Mouse (Mus musculus) midbrain, embryonic 13.5 days (tissue): Measurements from ENCODE around the gene Hpf1. TPM values are rescaled to one million over a fixed set of nuclear protein-coding genes. Genes with fewer than 3 reads are reported as not detected.

Experiments
- ATAC-seq: fragments of 200-750 bp; cut with Nextera tagmentation; 2 replicates; pipeline ENCODE4 v1.8.0; 2017; ENCODE audit warnings: mild to moderate bottlenecking, moderate TSS enrichment, moderate library complexity
- H3K27ac ChIP-seq: fragments of 300-500 bp; sonication (generic); 2 replicates; pipeline ENCODE4 v1.5.1; 2015; ENCODE audit warnings: inconsistent platforms, mild to moderate bottlenecking, moderate library complexity
- H3K27me3 ChIP-seq: fragments of 300-500 bp; sonication (generic); 2 replicates; pipeline ENCODE4 v1.6.1; 2015; ENCODE audit warnings: mild to moderate bottlenecking, inconsistent platforms
- H3K36me3 ChIP-seq: fragments of 300-500 bp; sonication (generic); 2 replicates; pipeline ENCODE4 v1.6.1; 2015; ENCODE audit warnings: mild to moderate bottlenecking, inconsistent platforms
- H3K4me1 ChIP-seq: fragments of 300-500 bp; sonication (generic); replicated peaks from 2 replicates; pipeline ENCODE4 v1.6.1; 2015; ENCODE audit warnings: inconsistent platforms
- H3K4me2 ChIP-seq: fragments of 300-500 bp; sonication (generic); replicated peaks from 2 replicates; pipeline ENCODE4 v1.6.1; 2015; ENCODE audit warnings: moderate library complexity, mild to moderate bottlenecking, inconsistent platforms
- H3K4me3 ChIP-seq: fragments of 300-500 bp; sonication (generic); replicated peaks from 2 replicates; pipeline ENCODE4 v1.5.1; 2015; ENCODE audit warnings: mild to moderate bottlenecking, inconsistent platforms
- H3K9ac ChIP-seq: fragments of 300-500 bp; sonication (generic); replicated peaks from 2 replicates; pipeline ENCODE4 v1.6.1; 2015; ENCODE audit warnings: mild to moderate bottlenecking, inconsistent platforms
- H3K9me3 ChIP-seq: fragments of 300-500 bp; sonication (generic); 2 replicates; pipeline ENCODE4 v1.6.1; 2016; ENCODE audit warnings: mild to moderate bottlenecking, inconsistent platforms
- WGBS: fragments of 180-500 bp; shearing (Covaris S2); methylation state at CpG from one replicate; pipeline ENCODE4 v1.1.7; 2015; 5-methylcytosine and 5-hydroxymethylcytosine counted together
- polyA plus RNA-seq: library from polyadenylated mRNA; unstranded; fragments of >200 nt; fragmentation: Nextera tagmentation; extraction: Ambion mirVana; gene quantifications from 2 replicates; pipeline ENCODE4 v1.2.1, GENCODE M21; 2015

Hpf1 gene
- polyA plus RNA-seq, 1 experiment from 2014 or later = 105 TPM

DNA sequence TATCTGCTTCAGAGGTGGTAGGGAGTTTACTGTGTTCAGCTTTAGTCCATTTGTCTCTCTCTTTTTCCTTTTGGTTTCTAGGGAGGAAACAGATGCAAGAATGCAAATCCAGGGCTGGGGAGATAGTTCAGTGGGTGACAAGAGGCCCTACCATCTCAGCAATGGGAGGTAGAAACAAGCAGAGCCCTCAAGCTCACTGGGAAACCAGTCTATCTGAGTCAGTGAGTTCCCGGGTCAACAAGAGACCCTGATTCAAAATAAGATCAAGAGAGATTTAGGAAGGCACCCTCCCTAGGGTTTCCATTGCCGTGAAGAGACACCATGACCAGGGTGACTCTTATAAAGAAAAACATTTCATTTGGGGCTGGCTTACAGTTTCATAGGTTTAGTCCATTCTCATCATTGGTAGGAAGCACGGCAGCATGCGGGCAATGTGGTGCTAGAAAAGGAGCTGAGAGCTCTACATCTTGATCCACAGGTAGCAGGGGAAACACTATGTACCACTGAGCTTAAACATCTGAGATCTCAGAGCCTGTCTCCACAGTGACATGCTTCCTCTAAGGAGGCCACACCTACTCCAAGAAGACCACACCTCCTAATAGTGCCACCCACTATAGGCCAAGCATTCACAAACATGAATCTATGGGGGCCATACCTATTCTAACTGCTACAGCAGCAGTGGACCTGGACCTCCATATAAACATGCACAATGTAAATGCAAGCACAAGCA, 21.8 kb upstream of the Hpf1 start:
- Histone ChIP-seq H3K4me3 (no peak overlapping the region), H3K27ac (no peak overlapping the region), H3K4me1 (no peaks in the 10 kb centered on the region), H3K9ac (no peak overlapping the region), H3K36me3 (no peaks in the 10 kb centered on the region), H3K9me3 (no peaks in the 10 kb centered on the region), H3K4me2 (no peak overlapping the region), H3K27me3 (no peaks in the 10 kb centered on the region)
- no peak for ATAC-seq
- 87% methylated on average over 4 of the region's 4 CpGs for WGBS

DNA sequence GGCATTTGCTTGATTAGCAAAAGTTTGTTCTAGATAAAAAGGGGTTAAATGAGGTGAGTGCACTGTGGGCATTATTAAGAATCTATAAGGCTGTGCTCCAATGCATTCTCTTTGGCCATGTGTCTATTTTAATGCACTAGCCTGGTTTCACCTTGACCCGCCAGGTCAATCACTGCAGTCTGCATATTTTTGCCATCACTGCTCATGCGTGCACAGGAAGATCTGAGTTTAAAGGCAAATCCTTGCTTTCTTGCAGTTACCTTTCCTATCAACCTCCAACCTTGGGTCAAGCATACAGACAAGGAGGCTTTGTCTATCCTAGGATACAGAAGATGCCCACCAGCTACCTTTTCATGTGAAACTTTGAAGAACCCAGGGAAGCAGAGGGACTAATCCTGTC, 20.5 kb upstream of the Hpf1 start:
- Histone ChIP-seq H3K27ac (no peak overlapping the region), H3K9ac (no peak overlapping the region), H3K27me3 (no peaks in the 10 kb centered on the region), H3K36me3 (no peaks in the 10 kb centered on the region), H3K9me3 (no peaks in the 10 kb centered on the region), H3K4me3 (no peak overlapping the region), H3K4me2 (no peak overlapping the region), H3K4me1 (no peaks in the 10 kb centered on the region)
- ATAC-seq = no peak
- WGBS = 92% methylated on average over 2 of the region's 2 CpGs

DNA sequence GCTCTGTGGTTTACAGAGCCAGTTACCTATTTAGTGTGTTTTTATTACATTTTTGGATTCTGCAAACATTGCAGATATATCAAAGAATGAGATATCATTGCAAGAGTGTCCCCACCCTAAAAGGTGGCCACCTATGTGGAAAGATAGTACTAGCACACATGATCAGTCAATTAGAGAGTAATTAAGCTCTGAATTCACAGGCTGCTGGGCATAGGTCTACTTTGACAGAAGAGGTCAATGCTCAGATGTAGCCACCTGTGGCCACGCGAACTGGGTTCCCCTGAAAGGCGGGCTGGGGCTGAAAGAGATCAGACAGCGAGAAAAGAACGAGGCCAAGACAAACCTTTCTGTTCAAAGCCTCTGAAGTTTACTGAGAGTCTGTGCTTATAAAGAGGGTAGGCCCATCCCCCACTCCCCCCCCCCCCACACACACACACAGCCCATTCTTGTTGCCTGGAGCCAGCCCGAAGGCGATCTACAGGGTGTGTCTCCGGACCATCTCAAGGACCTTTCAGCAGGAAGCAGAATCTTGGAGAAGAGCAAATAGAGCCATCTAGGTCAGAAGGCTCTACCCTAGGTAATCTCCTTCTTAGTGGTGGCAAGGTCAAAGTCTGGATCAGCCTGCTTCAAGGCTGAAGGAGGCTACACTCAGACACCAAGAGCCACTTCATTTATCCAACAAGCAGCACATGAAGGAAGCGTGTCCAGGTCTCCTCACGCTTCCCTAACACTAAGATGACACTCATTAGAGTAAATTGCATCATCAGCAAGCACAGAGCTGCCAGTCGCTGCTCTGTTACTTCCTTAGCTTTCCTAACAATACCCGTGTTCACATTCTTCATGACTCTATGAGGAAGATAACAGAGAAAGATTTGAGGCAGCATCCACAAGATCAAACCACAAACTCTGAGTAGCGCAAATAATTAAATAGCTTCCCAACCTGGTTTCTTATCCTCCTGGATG, 19.7 kb upstream of the Hpf1 start:
- no peak for ATAC-seq
- H3K36me3 ChIP-seq = no peaks in the 10 kb centered on the region
- no peak overlapping the region for H3K9ac ChIP-seq
- H3K27me3 ChIP-seq = no peaks in the 10 kb centered on the region
- H3K4me3 ChIP-seq = no peak overlapping the region
- H3K27ac ChIP-seq = no peak overlapping the region
- no peak overlapping the region for H3K4me2 ChIP-seq
- WGBS = 83% methylated on average over 13 of the region's 13 CpGs
- no peaks in the 10 kb centered on the region for H3K4me1 ChIP-seq
- H3K9me3 ChIP-seq = no peaks in the 10 kb centered on the region

DNA sequence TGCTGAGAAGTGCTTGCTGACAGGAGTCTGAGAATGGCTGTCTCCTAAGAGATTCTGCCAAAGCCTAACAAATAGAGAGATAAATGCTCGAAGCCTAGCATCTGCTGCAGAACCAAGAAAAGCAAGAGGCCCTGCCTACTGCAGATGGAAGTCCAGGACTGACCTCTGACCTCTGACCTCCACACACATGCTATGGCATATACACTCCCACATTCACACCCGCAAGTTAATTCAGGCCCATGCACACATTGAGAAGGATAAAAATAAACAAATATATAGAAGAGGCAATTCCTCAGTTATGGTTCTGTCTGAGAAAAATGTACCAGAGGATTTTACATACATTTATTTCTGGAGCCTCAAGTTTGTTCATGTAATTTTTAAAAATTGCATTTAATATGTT, 11.6 kb upstream of the Hpf1 start:
- Histone ChIP-seq H3K27me3 (no peaks in the 10 kb centered on the region), H3K9ac (no peak overlapping the region), H3K9me3 (no peaks in the 10 kb centered on the region), H3K36me3 (no peaks in the 10 kb centered on the region), H3K4me1 (no peaks in the 10 kb centered on the region), H3K4me3 (no peak overlapping the region), H3K27ac (no peak overlapping the region), H3K4me2 (no peak overlapping the region)
- ATAC-seq = no peak
- WGBS = 83% methylated on average over 2 of the region's 2 CpGs

DNA sequence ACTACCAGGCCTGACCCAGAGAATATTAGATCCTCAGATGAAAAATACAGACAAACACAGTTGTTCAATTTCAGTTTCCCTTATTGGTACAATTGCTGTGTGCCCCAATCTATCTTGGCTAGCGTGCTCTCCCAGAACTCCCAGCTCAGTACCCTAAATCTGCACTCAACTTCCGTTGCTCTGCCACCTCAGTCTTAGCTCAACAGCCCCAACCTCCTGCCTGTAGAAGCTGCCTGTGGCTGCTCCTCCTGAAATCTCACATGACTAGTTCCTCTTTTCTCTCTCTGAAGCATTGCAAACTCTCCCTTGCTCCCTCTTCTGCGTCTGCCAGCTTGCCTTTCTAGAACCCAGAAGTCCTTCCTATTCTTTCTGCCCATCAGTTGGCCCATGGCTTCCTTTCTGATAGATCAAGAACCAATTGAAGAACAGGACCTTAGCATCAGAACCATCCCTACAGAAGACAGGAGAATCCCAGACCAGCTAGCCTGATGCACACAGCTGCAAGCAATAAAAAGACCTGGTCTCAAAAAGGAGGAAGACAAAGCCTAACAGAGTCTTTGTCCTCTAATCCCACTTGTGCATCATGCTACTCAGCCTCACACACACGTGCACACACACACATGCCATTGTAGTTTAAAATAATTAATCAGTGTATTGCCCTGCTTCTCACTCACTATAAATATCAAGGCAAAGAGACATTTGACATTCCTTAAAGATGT, 6.6 kb upstream of the Hpf1 start:
- 69% methylated on average over 4 of the region's 4 CpGs for WGBS
- ATAC-seq = no peak
- Histone ChIP-seq H3K4me2 (no peak overlapping the region), H3K9me3 (no peaks in the 10 kb centered on the region), H3K27me3 (no peaks in the 10 kb centered on the region), H3K36me3 (no peaks in the 10 kb centered on the region), H3K4me1 (no peaks in the 10 kb centered on the region), H3K9ac (no peak overlapping the region), H3K27ac (no peak overlapping the region), H3K4me3 (no peak overlapping the region)

DNA sequence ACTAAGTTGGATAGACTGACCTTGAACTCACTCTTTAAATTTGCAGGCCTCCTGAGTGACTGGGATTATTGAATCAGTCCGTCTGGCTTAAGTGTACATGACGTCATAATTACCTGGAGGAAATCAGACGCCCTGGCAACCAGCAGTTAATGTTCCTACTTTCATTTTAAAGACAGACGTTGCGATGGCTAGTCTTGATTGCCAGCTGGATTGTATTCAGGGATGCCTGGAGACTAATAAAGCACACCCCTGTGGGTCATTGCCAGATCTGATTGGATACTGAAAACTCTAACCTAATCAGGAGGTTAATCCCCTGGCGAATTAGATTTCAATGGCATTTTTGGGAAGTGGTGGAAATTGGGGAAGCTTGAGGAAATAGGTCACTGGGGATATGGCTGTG, 3.5 kb upstream of the Hpf1 start:
- WGBS = 51% methylated on average over 6 of the region's 6 CpGs
- ATAC-seq = no peak
- Histone ChIP-seq H3K36me3 (no peaks in the 10 kb centered on the region), H3K4me1 (peaks cover 11% of the 10 kb centered on the region), H3K27ac (no peak overlapping the region), H3K4me2 (no peak overlapping the region), H3K9me3 (no peaks in the 10 kb centered on the region), H3K9ac (no peak overlapping the region), H3K27me3 (no peaks in the 10 kb centered on the region), H3K4me3 (no peak overlapping the region)

DNA sequence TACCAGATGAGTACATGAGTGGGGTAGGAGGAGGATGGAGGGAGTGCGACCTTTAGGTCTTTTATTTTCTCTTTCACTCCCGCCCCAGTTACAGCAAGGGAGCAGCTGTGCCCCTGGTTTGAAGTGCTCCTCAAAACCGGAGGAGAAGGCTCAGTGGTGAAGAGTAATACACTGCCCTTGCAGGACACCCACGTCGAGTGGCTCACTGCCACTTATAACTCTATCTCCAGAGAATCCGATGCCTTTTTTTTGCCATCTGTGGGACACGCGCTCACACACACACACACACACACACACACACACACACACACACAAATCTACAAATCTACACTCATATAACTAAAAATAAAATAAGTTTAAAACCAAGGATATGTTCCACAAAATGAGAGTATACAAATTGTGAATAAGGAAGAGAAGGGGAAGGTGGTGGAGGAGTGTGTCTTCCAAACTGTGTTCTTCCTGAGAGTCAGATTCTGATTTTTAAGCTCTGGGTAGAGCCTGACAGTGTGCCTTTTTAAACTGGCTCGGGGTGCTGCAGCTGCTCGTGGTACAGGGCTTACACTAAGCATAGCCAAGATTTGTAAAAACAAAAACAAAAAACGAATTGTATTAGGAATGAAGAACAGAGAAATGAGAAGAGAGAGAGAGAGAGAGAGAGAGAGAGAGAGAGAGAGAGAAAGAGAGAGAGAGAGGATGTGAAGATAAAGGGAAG, 931 bp upstream of the Hpf1 start:
- Histone ChIP-seq H3K27ac (no peak overlapping the region), H3K4me2 (peak overlapping the region; percentile 79; the same call in 1 of the 2 replicates), H3K9ac (no peak overlapping the region), H3K4me3 (no peak overlapping the region), H3K36me3 (peaks cover 8% of the 10 kb centered on the region; the same call in 1 of the 2 replicates), H3K27me3 (no peaks in the 10 kb centered on the region), H3K4me1 (peaks cover 24% of the 10 kb centered on the region), H3K9me3 (no peaks in the 10 kb centered on the region)
- WGBS = 85% methylated on average over 11 of the region's 11 CpGs
- ATAC-seq = no peak

DNA sequence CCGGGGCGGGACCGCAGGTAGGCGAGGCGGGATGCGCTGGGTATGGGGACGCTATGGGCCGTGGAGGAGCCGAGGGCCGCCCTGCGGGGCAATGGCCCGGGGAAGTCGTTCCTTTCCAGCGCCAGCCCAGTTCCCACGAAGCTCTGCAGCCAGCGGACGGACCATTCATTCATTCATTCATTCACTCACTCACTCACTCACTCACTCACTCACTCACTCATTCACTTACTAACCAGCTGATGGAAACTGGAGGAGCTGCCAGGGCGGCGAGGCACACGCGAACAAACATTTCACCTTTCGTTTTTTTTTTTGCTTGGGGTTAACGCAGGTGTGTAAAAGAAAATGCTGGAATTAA, 279 bp downstream of the Hpf1 start:
- peak overlapping the region; percentile 79 for H3K4me2 ChIP-seq
- 0 out of 2 replicates have a peak overlapping the region, but pooled peaks have one; percentile 56 for H3K27ac ChIP-seq
- WGBS = 2% methylated on average over 23 of the region's 23 CpGs
- H3K9ac ChIP-seq = peak overlapping the region; percentile 86
- H3K9me3 ChIP-seq = no peaks in the 10 kb centered on the region
- H3K27me3 ChIP-seq = no peaks in the 10 kb centered on the region
- H3K36me3 ChIP-seq = peaks cover 15% of the 10 kb centered on the region; the same call in 1 of the 2 replicates
- ATAC-seq = no peak
- H3K4me1 ChIP-seq = peaks cover 24% of the 10 kb centered on the region
- H3K4me3 ChIP-seq = peak overlapping the region; percentile 78

DNA sequence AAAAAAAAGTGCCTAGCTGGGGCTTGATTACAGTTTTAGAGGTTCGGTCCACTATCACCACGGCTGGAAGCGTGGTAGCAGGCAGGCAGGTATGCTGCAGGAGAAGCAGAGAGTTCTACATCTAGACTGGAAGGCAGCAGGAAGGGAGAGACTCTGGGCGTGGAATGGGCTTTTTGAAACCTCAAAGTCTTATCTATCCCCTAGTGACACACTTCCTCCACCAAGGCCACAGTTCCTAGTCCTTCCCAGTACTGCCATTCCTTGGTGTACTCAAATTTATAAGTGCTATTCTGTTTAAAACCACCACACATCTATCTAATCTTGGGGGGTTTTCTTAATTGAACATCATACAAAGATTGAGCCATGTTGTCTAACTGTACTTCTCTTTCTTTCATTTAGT, 1.5 kb downstream of the Hpf1 start:
- Histone ChIP-seq H3K4me3 (peak overlapping the region; percentile 78), H3K36me3 (peaks cover 19% of the 10 kb centered on the region), H3K27me3 (no peaks in the 10 kb centered on the region), H3K9me3 (no peaks in the 10 kb centered on the region), H3K4me1 (peaks cover 24% of the 10 kb centered on the region), H3K4me2 (peak overlapping the region; percentile 79), H3K9ac (no peak overlapping the region), H3K27ac (no peak overlapping the region)
- ATAC-seq = no peak
- WGBS = 95% methylated on average over 4 of the region's 4 CpGs

DNA sequence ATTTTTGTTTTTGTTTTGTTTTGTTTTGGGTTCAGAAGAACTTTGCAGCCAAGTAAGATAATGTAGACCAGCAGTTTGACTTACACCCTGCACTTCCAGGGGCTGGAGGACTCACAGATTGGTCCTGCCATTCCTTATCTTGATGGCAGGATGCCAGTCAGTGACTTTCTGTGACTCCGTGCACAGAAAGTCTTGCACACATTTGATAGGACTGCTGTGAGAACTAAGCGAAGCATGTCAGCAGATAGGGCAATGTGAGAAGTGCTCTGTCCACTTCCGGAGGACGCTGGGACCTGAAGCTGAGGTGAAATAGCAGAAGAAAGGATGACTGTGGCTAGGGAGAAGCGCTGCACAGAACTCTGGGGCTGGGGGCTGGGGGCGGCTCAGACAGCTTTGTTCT, 5.7 kb downstream of the Hpf1 start:
- Histone ChIP-seq H3K9ac (no peak overlapping the region), H3K9me3 (no peaks in the 10 kb centered on the region), H3K27me3 (no peaks in the 10 kb centered on the region), H3K27ac (no peak overlapping the region), H3K4me1 (peaks cover 24% of the 10 kb centered on the region), H3K4me3 (no peak overlapping the region), H3K4me2 (no peak overlapping the region), H3K36me3 (peaks cover 28% of the 10 kb centered on the region)
- WGBS = 93% methylated on average over 6 of the region's 6 CpGs
- no peak for ATAC-seq

DNA sequence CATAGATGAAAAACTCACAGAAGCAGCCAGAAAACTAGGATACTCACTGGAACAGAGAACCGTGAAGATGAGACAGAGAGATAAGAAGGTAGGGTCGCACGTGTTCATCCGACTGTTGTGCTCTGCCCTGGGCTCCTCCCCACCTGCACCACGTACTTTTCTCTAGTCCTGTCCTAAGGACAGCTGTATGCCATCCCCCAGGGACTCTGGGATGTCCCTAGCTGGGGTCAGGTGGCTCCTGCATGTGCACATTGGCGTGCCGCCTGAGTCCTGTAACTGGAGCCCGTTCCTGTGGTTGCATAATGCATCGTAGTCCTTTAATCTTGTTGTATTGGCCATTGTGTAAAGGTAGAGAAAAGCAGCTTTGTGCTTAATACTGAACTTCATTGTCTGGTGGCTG, 9.9 kb downstream of the Hpf1 start:
- H3K36me3 ChIP-seq = peaks cover 14% of the 10 kb centered on the region
- no peak overlapping the region for H3K27ac ChIP-seq
- ATAC-seq = no peak
- 77% methylated on average over 9 of the region's 9 CpGs for WGBS
- H3K4me1 ChIP-seq = 0 out of 2 replicates have a peak, but pooled peaks cover 2% of the 10 kb centered on the region
- no peak overlapping the region for H3K4me2 ChIP-seq
- no peak overlapping the region for H3K4me3 ChIP-seq
- H3K27me3 ChIP-seq = no peaks in the 10 kb centered on the region
- H3K9me3 ChIP-seq = no peaks in the 10 kb centered on the region
- no peak overlapping the region for H3K9ac ChIP-seq
